Mouse (Mus musculus) embryonic facial prominence, embryonic 11.5 days (tissue): ENCODE measurements around the gene Gm17387. TPM values are rescaled to one million over a fixed set of nuclear protein-coding genes. Genes with fewer than 3 reads are reported as not detected.

Source experiments
- ATAC-seq: fragments of 200-750 bp; cut with Nextera tagmentation; replicated peaks from 2 replicates; pipeline ENCODE4 v1.8.0; 2017; ENCODE audit warnings: low read depth; ENCODE audit not compliant: insufficient number of reproducible peaks, low FRiP score, low TSS enrichment
- DNase-seq: peaks from one replicate; pipeline ENCODE4 v3.0.0-alpha.2; 2015; ENCODE audit warnings: low spot score
- H3K27ac ChIP-seq: fragments of 300-500 bp; sonication (generic); replicated peaks from 2 replicates; pipeline ENCODE4 v1.5.1; 2014; ENCODE audit warnings: mild to moderate bottlenecking, low read depth, low read length, control low read depth
- H3K27me3 ChIP-seq: fragments of 300-500 bp; sonication (generic); 2 replicates; pipeline ENCODE4 v1.6.1; 2014; ENCODE audit warnings: mild to moderate bottlenecking, low read length, moderate library complexity, mixed read lengths; ENCODE audit not compliant: control insufficient read depth, insufficient read depth
- H3K36me3 ChIP-seq: fragments of 300-500 bp; sonication (generic); replicated peaks from 2 replicates; pipeline ENCODE4 v1.6.1; 2014; ENCODE audit warnings: low read depth, mild to moderate bottlenecking, low read length, moderate library complexity, mixed read lengths; ENCODE audit not compliant: control insufficient read depth, insufficient read depth
- H3K4me1 ChIP-seq: fragments of 300-500 bp; sonication (generic); 2 replicates; pipeline ENCODE4 v1.6.1; 2014; ENCODE audit warnings: low read length, mixed read lengths; ENCODE audit not compliant: control insufficient read depth, insufficient read depth
- H3K4me2 ChIP-seq: fragments of 300-500 bp; sonication (generic); 2 replicates; pipeline ENCODE4 v1.6.1; 2014; ENCODE audit warnings: low read depth, mild to moderate bottlenecking, control low read depth, low read length, moderate library complexity
- H3K4me3 ChIP-seq: fragments of 300-500 bp; sonication (generic); 2 replicates; pipeline ENCODE4 v1.5.1; 2014; ENCODE audit warnings: low read depth, low read length, control low read depth
- H3K9ac ChIP-seq: fragments of 300-500 bp; sonication (generic); replicated peaks from 2 replicates; pipeline ENCODE4 v1.6.1; 2014; ENCODE audit warnings: mild to moderate bottlenecking, control low read depth, low read length
- H3K9me3 ChIP-seq: fragments of 300-500 bp; sonication (generic); replicated peaks from 2 replicates; pipeline ENCODE4 v1.6.1; 2016; ENCODE audit warnings: mild to moderate bottlenecking, low read length, inconsistent platforms, mixed read lengths; ENCODE audit not compliant: control insufficient read depth
- WGBS: fragments of 180-500 bp; shearing (Covaris S2); extraction: QIAGEN DNeasy Blood & Tissue Kit; methylation state at CpG from one replicate; pipeline ENCODE4 v1.1.7; 2014; 5-methylcytosine and 5-hydroxymethylcytosine counted together
- polyA plus RNA-seq: library from polyadenylated mRNA; unstranded; fragments of >200 nt; fragmentation: Nextera tagmentation; extraction: Ambion mirVana; gene quantifications from 2 replicates; pipeline ENCODE4 v1.2.1, GENCODE M21; 2014

Gm17387 gene
- polyA plus RNA-seq, 1 experiment from 2014 or later = not detected

DNA sequence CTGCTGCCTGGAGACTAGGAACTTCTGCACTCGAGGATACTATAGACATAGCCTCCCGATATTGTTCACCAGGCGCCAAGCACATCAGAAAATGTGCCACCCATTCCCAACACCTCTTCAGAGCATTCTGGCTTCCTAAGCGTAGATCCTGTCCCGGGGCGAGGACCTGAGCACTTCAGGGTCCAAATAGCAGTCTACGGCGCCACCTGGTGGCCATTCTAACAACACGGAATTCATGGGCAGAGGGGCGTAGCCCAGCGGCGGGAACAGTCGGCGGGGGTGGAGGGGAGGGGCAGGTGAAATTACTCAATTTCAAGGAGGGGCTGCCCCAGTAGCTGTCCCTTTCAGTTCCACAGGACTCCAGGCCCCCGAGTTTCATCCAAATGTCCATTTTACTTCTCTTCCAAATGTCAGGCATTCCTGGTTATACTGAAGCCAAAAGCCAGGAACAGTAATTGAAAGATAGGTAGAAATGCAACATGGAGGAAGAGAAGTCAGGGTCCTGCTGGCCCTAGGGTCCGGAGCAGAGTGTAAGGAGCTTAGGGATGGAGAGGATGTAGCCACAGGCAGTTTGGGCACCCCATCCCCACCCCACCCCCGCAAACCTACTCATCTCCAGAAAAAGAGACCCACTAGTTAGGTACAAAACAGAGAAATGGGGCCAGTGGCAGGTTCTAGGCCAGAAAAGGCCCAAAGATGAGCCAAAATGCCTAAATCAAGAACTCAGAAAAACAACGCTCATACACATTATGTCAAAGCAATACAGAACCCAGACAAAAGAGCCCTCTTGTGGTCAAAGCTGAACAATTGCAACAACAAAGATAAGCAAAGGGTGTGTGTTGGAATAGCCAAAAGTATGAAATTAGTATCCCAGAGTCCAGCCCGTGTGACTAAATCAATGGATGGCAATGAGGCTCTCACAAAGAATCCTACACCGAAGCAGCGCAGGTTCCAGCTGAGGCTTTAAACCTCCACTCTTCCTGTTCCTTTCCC is 19.6 kb downstream of the Gm17387 start:
- Histone ChIP-seq H3K36me3 (no peaks in the 10 kb centered on the region), H3K27me3 (no peaks in the 10 kb centered on the region), H3K4me3 (peak overlapping the region; percentile 30), H3K27ac (no peak overlapping the region), H3K4me2 (peak overlapping the region; percentile 82), H3K9me3 (no peaks in the 10 kb centered on the region), H3K4me1 (no peaks in the 10 kb centered on the region; the same call in none of the 2 replicates), H3K9ac (peak overlapping the region; percentile 39)
- 9% methylated on average over 21 of the region's 21 CpGs for WGBS
- peak; percentile 94 for DNase-seq
- ATAC-seq = peak; percentile 79

DNA sequence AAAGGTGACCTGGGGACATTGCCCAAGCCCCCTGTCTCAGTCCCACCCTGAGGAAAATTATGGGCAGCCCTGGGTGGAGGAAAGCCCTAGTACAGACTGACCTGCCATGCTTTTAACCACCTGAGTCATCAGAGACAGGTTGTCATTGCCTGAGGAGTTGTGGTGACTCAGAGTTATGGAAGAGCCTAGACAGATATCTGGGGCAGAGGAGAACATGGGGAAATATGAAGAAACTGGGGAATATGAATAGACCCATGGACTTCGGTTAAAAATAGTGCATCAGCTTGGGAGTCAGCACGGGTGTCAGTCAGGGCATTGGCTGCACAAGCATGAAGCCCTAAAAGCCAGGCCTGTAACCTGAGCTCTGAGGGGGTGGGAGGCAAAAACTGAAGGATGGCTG is 20.4 kb downstream of the Gm17387 start:
- Histone ChIP-seq H3K27ac (no peak overlapping the region), H3K9me3 (no peaks in the 10 kb centered on the region), H3K4me1 (no peaks in the 10 kb centered on the region; the same call in none of the 2 replicates), H3K9ac (no peak overlapping the region), H3K27me3 (no peaks in the 10 kb centered on the region), H3K4me3 (no peak overlapping the region), H3K4me2 (no peak overlapping the region), H3K36me3 (no peaks in the 10 kb centered on the region)
- ATAC-seq (no peak), DNase-seq (no peak)
- WGBS = 70% methylated on average over 2 of the region's 2 CpGs

DNA sequence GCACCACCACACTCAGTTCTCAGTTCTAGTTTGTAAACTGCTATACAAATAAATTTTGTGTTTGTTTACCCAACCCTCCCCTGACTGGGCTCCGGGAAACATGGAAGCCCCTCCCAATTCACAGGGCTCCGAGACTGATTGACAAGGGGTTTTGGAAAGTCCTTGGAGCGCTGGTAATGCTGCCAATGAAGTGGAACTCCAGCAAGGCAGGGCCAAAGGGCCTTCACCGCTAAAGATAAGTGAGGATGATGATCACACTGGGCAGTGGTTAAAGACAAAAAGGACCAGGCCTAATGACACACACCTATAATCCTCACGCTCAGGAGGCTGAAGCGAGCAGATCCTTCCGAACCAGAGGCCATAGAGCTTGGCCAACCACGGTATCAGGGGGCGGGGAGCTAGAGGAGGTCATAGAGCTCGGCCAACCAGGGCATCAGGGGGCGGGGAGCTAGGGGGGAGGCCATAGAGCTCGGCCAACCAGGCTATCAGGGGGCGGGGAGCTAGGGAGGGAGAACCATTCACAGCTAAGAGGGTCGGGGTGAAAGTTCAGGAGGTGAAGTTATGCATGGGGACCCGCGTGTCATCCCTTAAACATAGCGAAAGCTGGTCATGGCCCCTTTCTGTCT is 22.2 kb downstream of the Gm17387 start:
- H3K9me3 ChIP-seq = no peaks in the 10 kb centered on the region
- DNase-seq (no peak), ATAC-seq (no peak)
- H3K4me3 ChIP-seq = no peak overlapping the region
- H3K4me2 ChIP-seq = no peak overlapping the region
- WGBS = 66% methylated on average over 17 of the region's 17 CpGs
- H3K27me3 ChIP-seq = no peaks in the 10 kb centered on the region
- no peak overlapping the region for H3K27ac ChIP-seq
- H3K36me3 ChIP-seq = no peaks in the 10 kb centered on the region
- H3K9ac ChIP-seq = no peak overlapping the region
- no peaks in the 10 kb centered on the region; the same call in none of the 2 replicates for H3K4me1 ChIP-seq

GRCm38 (mm10) chr7:141052016-141052415 is 23.1 kb downstream of the Gm17387 start:
- H3K36me3 ChIP-seq = no peaks in the 10 kb centered on the region
- no peak overlapping the region for H3K4me3 ChIP-seq
- H3K4me1 ChIP-seq = no peaks in the 10 kb centered on the region; the same call in none of the 2 replicates
- no peaks in the 10 kb centered on the region for H3K27me3 ChIP-seq
- DNase-seq = no peak
- H3K27ac ChIP-seq = no peak overlapping the region
- WGBS = 83% methylated on average over 4 of the region's 4 CpGs
- no peak for ATAC-seq
- no peaks in the 10 kb centered on the region for H3K9me3 ChIP-seq
- no peak overlapping the region for H3K9ac ChIP-seq
- H3K4me2 ChIP-seq = no peak overlapping the region

DNA sequence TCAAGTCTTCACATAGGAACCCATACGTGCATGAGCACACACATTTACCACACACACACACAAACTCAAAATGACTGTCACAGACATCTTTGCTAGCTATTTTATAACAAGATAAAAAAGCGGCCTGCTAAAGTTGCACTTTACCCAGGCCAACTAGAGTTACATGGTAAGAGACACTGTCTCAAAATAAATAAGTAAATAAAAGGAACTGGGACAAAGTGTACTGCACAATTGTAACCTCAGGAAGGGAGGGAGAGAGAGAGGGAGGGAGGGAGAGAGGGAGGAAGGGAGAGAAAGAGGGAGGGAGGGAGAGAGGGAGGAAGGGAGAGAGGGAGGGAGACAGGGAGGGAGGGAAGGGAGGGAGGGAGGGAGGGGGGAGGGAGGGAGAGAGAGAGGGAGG is 23.5 kb downstream of the Gm17387 start:
- ATAC-seq (no peak), DNase-seq (no peak)
- H3K9ac ChIP-seq = no peak overlapping the region
- 78% methylated on average over 2 of the region's 2 CpGs for WGBS
- no peaks in the 10 kb centered on the region for H3K36me3 ChIP-seq
- H3K4me3 ChIP-seq = no peak overlapping the region
- no peaks in the 10 kb centered on the region for H3K9me3 ChIP-seq
- no peaks in the 10 kb centered on the region for H3K27me3 ChIP-seq
- H3K4me2 ChIP-seq = no peak overlapping the region
- H3K27ac ChIP-seq = no peak overlapping the region
- no peaks in the 10 kb centered on the region; the same call in none of the 2 replicates for H3K4me1 ChIP-seq

DNA sequence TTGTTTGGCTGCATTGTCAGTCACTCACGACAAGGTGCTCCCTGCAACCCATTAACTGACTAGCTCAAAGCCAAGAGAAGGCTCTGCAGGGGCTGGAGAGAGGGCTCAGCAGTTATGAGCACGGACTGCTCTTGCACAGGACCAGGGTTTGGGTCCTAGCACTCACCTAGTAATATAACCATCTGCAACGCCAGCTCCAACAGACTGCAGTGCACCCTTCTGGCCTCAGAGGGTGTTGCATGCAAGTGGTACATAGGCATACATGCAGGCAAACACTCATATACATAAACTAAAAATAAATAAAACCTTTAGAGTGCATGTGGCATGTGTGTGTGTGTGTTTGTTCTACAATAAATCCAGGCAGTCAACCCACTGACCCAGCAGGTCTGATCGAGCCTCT is 26.9 kb downstream of the Gm17387 start:
- Histone ChIP-seq H3K9ac (no peak overlapping the region), H3K4me2 (no peak overlapping the region), H3K9me3 (no peaks in the 10 kb centered on the region), H3K27ac (no peak overlapping the region), H3K27me3 (no peaks in the 10 kb centered on the region), H3K4me3 (no peak overlapping the region), H3K4me1 (no peaks in the 10 kb centered on the region; the same call in 1 of the 2 replicates), H3K36me3 (no peaks in the 10 kb centered on the region)
- ATAC-seq (no peak), DNase-seq (no peak)
- WGBS = 76% methylated on average over 4 of the region's 4 CpGs

GRCm38 (mm10) chr7:141056976-141057375 is 28.0 kb downstream of the Gm17387 start:
- Histone ChIP-seq H3K4me3 (no peak overlapping the region), H3K4me2 (no peak overlapping the region), H3K9ac (no peak overlapping the region), H3K27me3 (no peaks in the 10 kb centered on the region), H3K4me1 (no peaks in the 10 kb centered on the region; the same call in 1 of the 2 replicates), H3K9me3 (no peaks in the 10 kb centered on the region), H3K36me3 (no peaks in the 10 kb centered on the region), H3K27ac (no peak overlapping the region)
- ATAC-seq (no peak), DNase-seq (no peak)
- WGBS = 93% methylated on average over 6 of the region's 6 CpGs

GRCm38 (mm10) chr7:141057541-141057940 is 28.6 kb downstream of the Gm17387 start:
- H3K4me3 ChIP-seq = no peak overlapping the region
- WGBS = 100% methylated on average over 1 of the region's 1 CpGs
- no peak overlapping the region for H3K4me2 ChIP-seq
- no peaks in the 10 kb centered on the region for H3K27me3 ChIP-seq
- DNase-seq (no peak), ATAC-seq (no peak)
- H3K9ac ChIP-seq = no peak overlapping the region
- H3K4me1 ChIP-seq = no peaks in the 10 kb centered on the region; the same call in 1 of the 2 replicates
- no peak overlapping the region for H3K27ac ChIP-seq
- no peaks in the 10 kb centered on the region for H3K9me3 ChIP-seq
- H3K36me3 ChIP-seq = no peaks in the 10 kb centered on the region
